Mouse (Mus musculus) hindbrain, embryonic 15.5 days (tissue): ENCODE results near the gene Gm17545. TPM values are rescaled to one million over a fixed set of nuclear protein-coding genes. Genes with fewer than 3 reads are reported as not detected.

Experiments
- ATAC-seq: fragments of 200-750 bp; cut with Nextera tagmentation; 2 replicates; pipeline ENCODE4 v1.8.0; 2017; ENCODE audit warnings: low read depth, moderate number of reproducible peaks, moderate TSS enrichment; ENCODE audit not compliant: low FRiP score
- H3K27ac ChIP-seq: fragments of 300-500 bp; sonication (generic); replicated peaks from 2 replicates; pipeline ENCODE4 v1.5.1; 2015; ENCODE audit warnings: mild to moderate bottlenecking, inconsistent platforms
- H3K27me3 ChIP-seq: fragments of 300-500 bp; sonication (generic); 2 replicates; pipeline ENCODE4 v1.6.1; 2015; ENCODE audit warnings: control low read depth, inconsistent platforms
- H3K36me3 ChIP-seq: fragments of 300-500 bp; sonication (generic); 2 replicates; pipeline ENCODE4 v1.6.1; 2015; ENCODE audit warnings: control low read depth, inconsistent platforms
- H3K4me1 ChIP-seq: fragments of 300-500 bp; sonication (generic); replicated peaks from 2 replicates; pipeline ENCODE4 v1.6.1; 2015; ENCODE audit warnings: control low read depth, inconsistent platforms
- H3K4me2 ChIP-seq: fragments of 300-500 bp; sonication (generic); 2 replicates; pipeline ENCODE4 v1.6.1; 2015; ENCODE audit warnings: moderate library complexity, mild to moderate bottlenecking, inconsistent platforms
- H3K4me3 ChIP-seq: fragments of 300-500 bp; sonication (generic); 2 replicates; pipeline ENCODE4 v1.5.1; 2015; ENCODE audit warnings: mild to moderate bottlenecking, inconsistent platforms
- H3K9ac ChIP-seq: fragments of 300-500 bp; sonication (generic); 2 replicates; pipeline ENCODE4 v1.6.1; 2015; ENCODE audit warnings: inconsistent platforms
- H3K9me3 ChIP-seq: fragments of 300-500 bp; sonication (generic); 2 replicates; pipeline ENCODE4 v1.6.1; 2016; ENCODE audit warnings: control low read depth, inconsistent platforms
- WGBS: fragments of 180-500 bp; shearing (Covaris S2); methylation state at CpG from one replicate; pipeline ENCODE4 v1.1.7; 2015; 5-methylcytosine and 5-hydroxymethylcytosine counted together
- polyA plus RNA-seq: library from polyadenylated mRNA; unstranded; fragments of >200 nt; fragmentation: Nextera tagmentation; extraction: Ambion mirVana; gene quantifications from 2 replicates; pipeline ENCODE4 v1.2.1, GENCODE M21; 2015

The Gm17545 gene
- polyA plus RNA-seq, 1 experiment from 2014 or later: not detected

GRCm38 (mm10) chr9:22475424-22475868 is 21.4 kb downstream of the Gm17545 start, which contains the start of gene Bbs9:
Gene Bbs9 (plus strand): TSS chr9:22475715.
- H3K27ac ChIP-seq: peak within 1 kb of the TSS; percentile 61
- H3K4me2 ChIP-seq: peak within 1 kb of the TSS; percentile 77
- ATAC-seq: peak; percentile 99
- peak within 1 kb of the TSS; percentile 37 for H3K9ac ChIP-seq
- peaks cover 12% of the 10 kb centered on the region for H3K4me1 ChIP-seq
- H3K9me3 ChIP-seq: no peaks in the 10 kb centered on the region
- H3K4me3 ChIP-seq: peak within 1 kb of the TSS; percentile 48
- no peaks in the 10 kb centered on the region for H3K27me3 ChIP-seq
- WGBS: 1% methylated on average over 25 of the region's 25 CpGs
- no peaks in the 10 kb centered on the region for H3K36me3 ChIP-seq

- no peak for ATAC-seq
- WGBS: 6% methylated on average over 10 of the region's 10 CpGs
- Histone ChIP-seq H3K27ac (peak overlapping the region; percentile 61; the same call in 1 of the 2 replicates), H3K36me3 (no peaks in the 10 kb centered on the region), H3K4me1 (peaks cover 12% of the 10 kb centered on the region), H3K27me3 (no peaks in the 10 kb centered on the region), H3K9ac (peak overlapping the region; percentile 37), H3K4me3 (peak overlapping the region; percentile 48), H3K9me3 (no peaks in the 10 kb centered on the region), H3K4me2 (peak overlapping the region; percentile 77)
These were observed 22.2 kb downstream of the Gm17545 start for GRCm38 (mm10) chr9:22476265-22476664.

- WGBS: 96% methylated on average over 8 of the region's 8 CpGs
- Histone ChIP-seq H3K36me3 (no peaks in the 10 kb centered on the region), H3K4me1 (peaks cover 12% of the 10 kb centered on the region), H3K27ac (no peak overlapping the region), H3K9me3 (no peaks in the 10 kb centered on the region), H3K4me2 (no peak overlapping the region), H3K27me3 (no peaks in the 10 kb centered on the region), H3K9ac (no peak overlapping the region), H3K4me3 (no peak overlapping the region)
- ATAC-seq: no peak
These were observed 24.9 kb downstream of the Gm17545 start for GRCm38 (mm10) chr9:22478946-22479345.

- 93% methylated on average over 8 of the region's 8 CpGs for WGBS
These were observed 29.9 kb downstream of the Gm17545 start for GRCm38 (mm10) chr9:22483866-22484561.

GRCm38 (mm10) chr9:22484562-22485308 is 30.6 kb downstream of the Gm17545 start:
- ATAC-seq: no peak
- H3K27me3 ChIP-seq: no peaks in the 10 kb centered on the region
- no peaks in the 10 kb centered on the region for H3K36me3 ChIP-seq
- no peak overlapping the region for H3K4me3 ChIP-seq
- WGBS: 92% methylated on average over 12 of the region's 12 CpGs
- H3K4me2 ChIP-seq: no peak overlapping the region
- no peaks in the 10 kb centered on the region for H3K9me3 ChIP-seq
- no peaks in the 10 kb centered on the region for H3K4me1 ChIP-seq
- H3K27ac ChIP-seq: no peak overlapping the region
- H3K9ac ChIP-seq: no peak overlapping the region

More at GRCm38 (mm10) chr9:22483866-22484561, 29.9 kb downstream of the Gm17545 start:
- no peak overlapping the region for H3K4me2 ChIP-seq
- ATAC-seq: no peak
- H3K4me1 ChIP-seq: no peaks in the 10 kb centered on the region
- H3K36me3 ChIP-seq: no peaks in the 10 kb centered on the region
- H3K27ac ChIP-seq: no peak overlapping the region
- no peaks in the 10 kb centered on the region for H3K27me3 ChIP-seq
- no peak overlapping the region for H3K4me3 ChIP-seq
- H3K9ac ChIP-seq: no peak overlapping the region
- no peaks in the 10 kb centered on the region for H3K9me3 ChIP-seq

GRCm38 (mm10) chr9:22486211-22486610 is 32.1 kb downstream of the Gm17545 start:
- no peak overlapping the region for H3K4me3 ChIP-seq
- no peaks in the 10 kb centered on the region for H3K9me3 ChIP-seq
- H3K4me1 ChIP-seq: no peaks in the 10 kb centered on the region
- H3K36me3 ChIP-seq: no peaks in the 10 kb centered on the region
- H3K27me3 ChIP-seq: no peaks in the 10 kb centered on the region
- WGBS: 94% methylated on average over 7 of the region's 7 CpGs
- no peak for ATAC-seq
- no peak overlapping the region for H3K9ac ChIP-seq
- H3K4me2 ChIP-seq: no peak overlapping the region
- no peak overlapping the region for H3K27ac ChIP-seq

- Histone ChIP-seq H3K27me3 (no peaks in the 10 kb centered on the region), H3K4me3 (no peak overlapping the region), H3K9me3 (no peaks in the 10 kb centered on the region), H3K36me3 (no peaks in the 10 kb centered on the region), H3K4me1 (no peaks in the 10 kb centered on the region), H3K27ac (no peak overlapping the region), H3K4me2 (no peak overlapping the region), H3K9ac (no peak overlapping the region)
- WGBS: 62% methylated on average over 9 of the region's 9 CpGs
- no peak for ATAC-seq
These were observed 34.9 kb downstream of the Gm17545 start for GRCm38 (mm10) chr9:22488963-22489362.

GRCm38 (mm10) chr9:22494203-22494807 is 40.2 kb downstream of the Gm17545 start:
- Histone ChIP-seq H3K4me2 (no peak overlapping the region), H3K27me3 (no peaks in the 10 kb centered on the region), H3K27ac (no peak overlapping the region), H3K4me1 (no peaks in the 10 kb centered on the region), H3K36me3 (no peaks in the 10 kb centered on the region), H3K9ac (no peak overlapping the region), H3K4me3 (no peak overlapping the region), H3K9me3 (no peaks in the 10 kb centered on the region)
- WGBS: 86% methylated on average over 9 of the region's 9 CpGs
- no peak for ATAC-seq

GRCm38 (mm10) chr9:22495133-22495532 is 41.0 kb downstream of the Gm17545 start:
- Histone ChIP-seq H3K27ac (no peak overlapping the region), H3K4me1 (no peaks in the 10 kb centered on the region), H3K4me2 (no peak overlapping the region), H3K9me3 (no peaks in the 10 kb centered on the region), H3K9ac (no peak overlapping the region), H3K36me3 (no peaks in the 10 kb centered on the region), H3K27me3 (no peaks in the 10 kb centered on the region), H3K4me3 (no peak overlapping the region)
- no peak for ATAC-seq
- WGBS: 91% methylated on average over 2 of the region's 2 CpGs

GRCm38 (mm10) chr9:22497021-22497767 is 43.1 kb downstream of the Gm17545 start:
- Histone ChIP-seq H3K4me2 (no peak overlapping the region), H3K27me3 (no peaks in the 10 kb centered on the region), H3K9me3 (no peaks in the 10 kb centered on the region), H3K4me1 (no peaks in the 10 kb centered on the region), H3K4me3 (no peak overlapping the region), H3K27ac (no peak overlapping the region), H3K9ac (no peak overlapping the region), H3K36me3 (no peaks in the 10 kb centered on the region)
- ATAC-seq: no peak
- WGBS: 88% methylated on average over 6 of the region's 6 CpGs

- Histone ChIP-seq H3K9me3 (no peaks in the 10 kb centered on the region), H3K27me3 (no peaks in the 10 kb centered on the region), H3K27ac (no peak overlapping the region), H3K9ac (no peak overlapping the region), H3K4me3 (no peak overlapping the region), H3K4me2 (no peak overlapping the region), H3K36me3 (no peaks in the 10 kb centered on the region), H3K4me1 (no peaks in the 10 kb centered on the region)
- WGBS: 66% methylated on average over 2 of the region's 2 CpGs
- no peak for ATAC-seq
These were observed 48.9 kb downstream of the Gm17545 start for GRCm38 (mm10) chr9:22502972-22503371.
